10 mouse cellular contexts compared by ENCODE assay signal in genomic region chr3:86796716-86797115, GRCm38 (mm10).
DNase-seq lines count a peak whose midpoint lies in the region; ATAC-seq and TF ChIP-seq lines count a peak whose summit lies in the region.
"Had no signal": no experiment of that assay in that cellular context is flagged by ENCODE, and none has a peak within 500 bp of the region (broad histone marks: within the 10 kb centered on the region; RNA-seq: fewer than 3 reads in every experiment).

No protein-coding gene starts in this region.

- H3K9ac ChIP-seq in heart, embryonic 11.5 days (ENCODE audit: low read depth, low read length) = no peak overlapping the region
- H3K9ac ChIP-seq: intestine, embryonic 15.5 days had no signal

- no peak for TF ChIP-seq POLR2A in thymus, adult 2 months (IDR thresholded peaks at IDR 0.05; ENCODE audit: control insufficient read depth, extremely low read depth, insufficient read depth, low read length, poor library complexity)

- WGBS in thymus, adult 2 months = 61% methylated on average over 6 of the region's 6 CpGs
- WGBS in heart, embryonic 11.5 days (ENCODE audit: insufficient replicate concordance) = 32% methylated on average over 6 of the region's 6 CpGs

- no peak overlapping the region for H3K4me3 ChIP-seq in thymus, adult 2 months (ENCODE audit: control insufficient read depth, insufficient read depth, low read length)
- no peak overlapping the region for H3K4me3 ChIP-seq in heart, embryonic 11.5 days (ENCODE audit: low read depth, low read length)
- H3K4me3 ChIP-seq: intestine, embryonic 15.5 days had no signal

- intact Hi-C loops in heart, postnatal 25 days (cut with DNase I) = no loop called here

- TF ChIP-seq CTCF in thymus, adult 2 months (IDR thresholded peaks at IDR 0.05; ENCODE audit: borderline replicate concordance, control insufficient read depth, extremely low read depth, insufficient read depth, low read length, poor library complexity) = 0 out of 2 replicates have a peak, but pooled peaks have one; percentile 54

- DNase-seq in heart, postnatal 4 days = peak; percentile 22
- DNase-seq in heart, postnatal 25 days (ENCODE audit: low spot score) = no peak
- DNase-seq in thymus, adult 2 months = peak; percentile 24
- DNase-seq in thymus, postnatal 25 days = no peak
- DNase-seq in splenic B cell, adult 2 months (ENCODE audit: low read depth, low spot score) = peak; percentile 56
- no peak for DNase-seq in cerebellum, adult 11-12 months
- DNase-seq: right cerebral cortex, postnatal 14 days had no signal

- H3K27ac ChIP-seq in thymus, adult 2 months (ENCODE audit: control insufficient read depth, insufficient read depth, low read length) = no peak overlapping the region
- H3K27ac ChIP-seq in heart, embryonic 11.5 days (ENCODE audit: low read depth, low read length) = no peak overlapping the region
- H3K27ac ChIP-seq: intestine, embryonic 15.5 days had no signal

- no peaks in the 10 kb centered on the region for H3K4me1 ChIP-seq in thymus, adult 2 months (replicated peaks; ENCODE audit: control insufficient read depth, insufficient read depth, low read length)
- H3K4me1 ChIP-seq in heart, embryonic 11.5 days (ENCODE audit: control insufficient read depth, insufficient read depth, low read length) = peaks cover 5% of the 10 kb centered on the region

- no peaks in the 10 kb centered on the region for H3K9me3 ChIP-seq in heart, embryonic 11.5 days (replicated peaks; ENCODE audit: control insufficient read depth, low read length)
- H3K9me3 ChIP-seq: intestine, embryonic 15.5 days had no signal

- H3K36me3 ChIP-seq in thymus, adult 2 months (ENCODE audit: control insufficient read depth, insufficient read depth, low read length) = peaks cover 4% of the 10 kb centered on the region; the same call in 1 of the 2 replicates
- H3K36me3 ChIP-seq in splenic B cell, adult 2 months (ENCODE audit: control insufficient read depth, insufficient read depth, low read length, poor library complexity, severe bottlenecking) = no peaks in the 10 kb centered on the region; the same call in 1 of the 2 replicates
- no peaks in the 10 kb centered on the region for H3K36me3 ChIP-seq in heart, embryonic 11.5 days (ENCODE audit: control insufficient read depth, insufficient read depth, low read length)
- H3K36me3 ChIP-seq: intestine, embryonic 15.5 days had no signal

- peak; percentile 33; the same call in 1 of the 2 replicates for ATAC-seq in erythroid progenitor cell, adult 5-6 weeks (replicated peaks; ENCODE audit: low FRiP score, poor library complexity, severe bottlenecking)
- ATAC-seq in heart, embryonic 11.5 days (replicated peaks; ENCODE audit: insufficient number of reproducible peaks, low FRiP score, low TSS enrichment) = no peak
- ATAC-seq: intestine, embryonic 15.5 days had no signal

- no peaks in the 10 kb centered on the region for H3K27me3 ChIP-seq in thymus, adult 2 months (ENCODE audit: control insufficient read depth, insufficient read depth, low read length)
- no peaks in the 10 kb centered on the region for H3K27me3 ChIP-seq in splenic B cell, adult 2 months (ENCODE audit: control insufficient read depth, insufficient read depth, low read length, poor library complexity, severe bottlenecking)
- no peaks in the 10 kb centered on the region for H3K27me3 ChIP-seq in heart, embryonic 11.5 days (ENCODE audit: control insufficient read depth, insufficient read depth, low read length)
- H3K27me3 ChIP-seq: intestine, embryonic 15.5 days had no signal

- no peak overlapping the region for H3K4me2 ChIP-seq in heart, embryonic 11.5 days
- H3K4me2 ChIP-seq: intestine, embryonic 15.5 days had no signal

Comparison
In these comparisons a context has a peak if more than half of its experiments do, and no peak if none do; other contexts are left out.
1. DNase-seq: peak in heart, postnatal 4 days (single experiment), thymus, adult 2 months (single experiment) and splenic B cell, adult 2 months (single experiment); none in heart, postnatal 25 days (single experiment), thymus, postnatal 25 days (single experiment) and cerebellum, adult 11-12 months (single experiment).